Mouse (Mus musculus) forebrain, embryonic 16.5 days (tissue): ENCODE measurements around the gene Rtf2. TPM values are rescaled to one million over a fixed set of nuclear protein-coding genes. Genes with fewer than 3 reads are reported as not detected.

Source experiments
- ATAC-seq: fragments of 200-750 bp; cut with Nextera tagmentation; 2 replicates; pipeline ENCODE4 v1.8.0; 2017; ENCODE audit warnings: mild to moderate bottlenecking, moderate library complexity
- H3K27ac ChIP-seq: fragments of 300-500 bp; sonication (generic); 2 replicates; pipeline ENCODE4 v1.5.1; 2014; ENCODE audit warnings: low read length, control low read depth
- H3K27me3 ChIP-seq: fragments of 300-500 bp; sonication (generic); replicated peaks from 2 replicates; pipeline ENCODE4 v1.6.1; 2014; ENCODE audit warnings: low read length; ENCODE audit not compliant: control insufficient read depth, insufficient read depth
- H3K36me3 ChIP-seq: fragments of 300-500 bp; sonication (generic); 2 replicates; pipeline ENCODE4 v1.6.1; 2014; ENCODE audit not compliant: control insufficient read depth, insufficient read depth
- H3K4me1 ChIP-seq: fragments of 300-500 bp; sonication (generic); replicated peaks from 2 replicates; pipeline ENCODE4 v1.6.1; 2014; ENCODE audit warnings: low read length; ENCODE audit not compliant: control insufficient read depth, insufficient read depth
- H3K4me2 ChIP-seq: fragments of 300-500 bp; sonication (generic); 2 replicates; pipeline ENCODE4 v1.6.1; 2014; ENCODE audit warnings: mild to moderate bottlenecking, low read length, control low read depth
- H3K4me3 ChIP-seq: fragments of 300-500 bp; sonication (generic); replicated peaks from 2 replicates; pipeline ENCODE4 v1.5.1; 2014; ENCODE audit warnings: mild to moderate bottlenecking, low read length, control low read depth
- H3K9ac ChIP-seq: fragments of 300-500 bp; sonication (generic); replicated peaks from 2 replicates; pipeline ENCODE4 v1.6.1; 2014; ENCODE audit warnings: low read depth, low read length, control low read depth
- H3K9me3 ChIP-seq: fragments of 300-500 bp; sonication (generic); 2 replicates; pipeline ENCODE4 v1.6.1; 2016; ENCODE audit warnings: low read length; ENCODE audit not compliant: control insufficient read depth
- WGBS: fragments of 180-500 bp; shearing (Covaris S2); extraction: QIAGEN DNeasy Blood & Tissue Kit; methylation state at CpG from one replicate; pipeline ENCODE4 v1.1.7; 2014; 5-methylcytosine and 5-hydroxymethylcytosine counted together
- polyA plus RNA-seq: library from polyadenylated mRNA; unstranded; fragments of >200 nt; fragmentation: Nextera tagmentation; extraction: Ambion mirVana; gene quantifications from 2 replicates; pipeline ENCODE4 v1.2.1, GENCODE M21; 2015

Rtf2 gene
- polyA plus RNA-seq, 1 experiment from 2014 or later = 108 TPM

DNA sequence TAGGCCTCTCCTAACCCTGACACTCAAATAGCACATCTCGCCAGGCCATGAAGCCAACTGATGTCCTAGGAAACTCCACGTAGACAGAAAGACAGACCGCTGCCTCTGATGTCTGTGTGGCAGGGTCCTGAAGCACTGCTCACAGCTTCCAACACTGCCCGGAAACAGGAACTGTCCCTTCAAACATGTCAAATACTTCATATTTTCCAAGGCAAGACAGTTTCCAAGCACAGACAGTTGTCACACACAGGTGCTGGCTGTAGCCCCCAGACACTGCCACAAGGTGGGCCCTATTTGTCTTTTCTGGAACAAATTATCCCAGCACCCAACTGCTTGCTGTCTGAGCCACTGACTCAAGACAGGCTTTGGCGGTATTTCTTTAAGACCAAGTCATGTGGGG lies 22.1 kb upstream of the Rtf2 start:
- no peak for ATAC-seq
- 89% methylated on average over 5 of the region's 5 CpGs for WGBS
- Histone ChIP-seq H3K4me3 (no peak overlapping the region), H3K36me3 (no peaks in the 10 kb centered on the region), H3K4me2 (no peak overlapping the region), H3K27me3 (no peaks in the 10 kb centered on the region), H3K9me3 (no peaks in the 10 kb centered on the region), H3K27ac (no peak overlapping the region), H3K4me1 (no peaks in the 10 kb centered on the region), H3K9ac (no peak overlapping the region)

DNA sequence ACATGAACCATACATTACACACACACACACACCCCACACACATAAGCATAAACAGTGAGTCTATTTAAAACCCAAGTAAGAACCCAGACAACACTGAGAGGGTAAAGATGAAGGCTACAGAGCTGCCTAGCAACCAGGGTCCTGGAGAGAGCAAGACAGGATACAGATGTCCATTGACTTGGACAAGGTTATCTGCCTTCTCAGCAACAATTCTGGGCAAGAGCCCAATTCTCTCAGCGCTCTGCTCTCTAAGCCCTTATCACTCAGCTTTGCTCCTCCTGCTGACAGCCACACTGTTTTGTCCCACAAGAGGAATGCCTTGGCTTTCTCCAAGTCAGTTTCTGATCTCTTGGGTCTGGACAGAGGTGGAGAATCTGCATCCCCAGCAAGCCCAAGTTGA lies 9.7 kb upstream of the Rtf2 start:
- no peak overlapping the region for H3K4me3 ChIP-seq
- H3K36me3 ChIP-seq = no peaks in the 10 kb centered on the region
- WGBS = 79% methylated on average over 1 of the region's 1 CpGs
- no peak overlapping the region for H3K9ac ChIP-seq
- no peaks in the 10 kb centered on the region for H3K4me1 ChIP-seq
- H3K27me3 ChIP-seq = 0 out of 2 replicates have a peak, but pooled peaks cover 2% of the 10 kb centered on the region
- no peak for ATAC-seq
- no peak overlapping the region for H3K4me2 ChIP-seq
- H3K27ac ChIP-seq = no peak overlapping the region
- no peaks in the 10 kb centered on the region for H3K9me3 ChIP-seq

DNA sequence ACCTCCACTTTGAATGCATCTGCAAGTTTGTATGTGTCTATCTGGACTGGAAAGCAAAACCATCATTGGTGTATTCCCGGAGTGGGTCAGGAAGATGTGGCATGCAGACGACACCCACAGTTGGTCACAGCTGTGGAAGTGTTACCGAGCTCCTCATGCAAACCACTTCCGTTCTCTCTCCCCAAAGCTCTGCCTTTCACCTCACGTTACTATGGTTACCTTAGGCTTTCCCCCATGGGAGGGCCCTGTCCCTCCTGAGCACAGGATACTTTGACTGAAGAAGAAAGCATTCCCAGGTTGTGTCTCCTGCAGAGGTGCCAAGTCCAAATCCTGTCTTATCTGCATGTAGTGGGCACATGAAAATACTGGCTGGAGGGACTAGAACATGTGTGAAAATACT lies 6.6 kb upstream of the Rtf2 start:
- Histone ChIP-seq H3K9ac (no peak overlapping the region), H3K4me2 (no peak overlapping the region), H3K4me1 (no peaks in the 10 kb centered on the region), H3K27me3 (no peaks in the 10 kb centered on the region), H3K27ac (no peak overlapping the region), H3K9me3 (no peaks in the 10 kb centered on the region), H3K36me3 (no peaks in the 10 kb centered on the region), H3K4me3 (no peak overlapping the region)
- ATAC-seq = no peak
- WGBS = 57% methylated on average over 5 of the region's 5 CpGs

DNA sequence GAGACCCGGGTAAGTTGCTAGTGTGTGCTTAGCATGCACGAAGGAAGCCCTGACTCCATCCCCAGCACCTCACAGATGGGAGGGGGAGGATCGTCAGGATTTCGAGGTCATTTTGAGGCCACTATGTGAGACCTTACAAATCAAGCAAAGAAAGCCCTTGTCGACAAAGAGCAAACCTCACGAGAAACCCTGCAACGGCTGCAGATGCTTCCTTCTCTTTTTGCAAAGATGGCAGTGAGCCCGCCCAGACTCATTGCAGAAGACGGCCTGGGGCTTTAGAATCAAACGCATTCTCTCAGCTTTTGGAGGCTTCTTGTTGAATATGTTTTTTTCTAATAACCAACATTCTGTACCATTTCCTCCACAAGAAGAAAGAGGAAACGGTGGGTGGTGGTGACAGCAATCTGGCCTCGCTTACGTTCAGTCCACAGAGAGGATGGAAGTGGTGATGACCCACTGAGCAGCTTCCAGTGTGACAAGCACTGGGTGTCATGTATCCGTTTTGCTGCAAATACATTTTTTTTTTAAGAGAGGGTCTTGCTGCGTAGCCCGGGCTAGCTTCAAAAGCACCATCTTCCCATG lies 2.9 kb upstream of the Rtf2 start:
- no peak for ATAC-seq
- Histone ChIP-seq H3K36me3 (no peaks in the 10 kb centered on the region), H3K27me3 (no peaks in the 10 kb centered on the region), H3K4me2 (no peak overlapping the region), H3K27ac (no peak overlapping the region), H3K4me1 (peaks cover 21% of the 10 kb centered on the region), H3K9me3 (no peaks in the 10 kb centered on the region), H3K4me3 (no peak overlapping the region), H3K9ac (no peak overlapping the region)
- WGBS = 73% methylated on average over 16 of the region's 16 CpGs

DNA sequence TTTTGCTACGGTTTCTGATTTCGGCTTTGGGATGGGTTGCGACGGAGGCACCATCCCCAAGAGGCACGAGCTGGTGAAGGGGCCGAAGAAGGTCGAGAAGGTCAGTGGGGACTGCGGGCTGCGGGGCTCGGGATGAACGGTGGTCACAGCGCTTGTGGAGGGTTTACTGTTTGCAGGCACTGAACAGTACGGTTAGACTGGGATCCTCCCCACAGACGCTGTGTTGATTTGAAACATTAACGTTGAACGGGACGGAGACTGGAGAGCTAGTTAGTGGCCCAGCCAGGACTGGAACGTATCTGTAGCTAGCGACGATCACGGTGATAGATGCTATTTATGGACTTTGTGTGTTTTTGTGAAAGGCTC lies 267 bp downstream of the Rtf2 start:
- peak overlapping the region; percentile 61 for H3K9ac ChIP-seq
- ATAC-seq = peak; percentile 70
- H3K9me3 ChIP-seq = no peaks in the 10 kb centered on the region
- H3K4me2 ChIP-seq = peak overlapping the region; percentile 71
- 0 out of 2 replicates have a peak, but pooled peaks cover 1% of the 10 kb centered on the region for H3K36me3 ChIP-seq
- peak overlapping the region; percentile 64 for H3K4me3 ChIP-seq
- H3K27me3 ChIP-seq = no peaks in the 10 kb centered on the region
- H3K27ac ChIP-seq = peak overlapping the region; percentile 29; the same call in 1 of the 2 replicates
- H3K4me1 ChIP-seq = peaks cover 23% of the 10 kb centered on the region
- WGBS = under 1% methylated on average over 21 of the region's 21 CpGs

DNA sequence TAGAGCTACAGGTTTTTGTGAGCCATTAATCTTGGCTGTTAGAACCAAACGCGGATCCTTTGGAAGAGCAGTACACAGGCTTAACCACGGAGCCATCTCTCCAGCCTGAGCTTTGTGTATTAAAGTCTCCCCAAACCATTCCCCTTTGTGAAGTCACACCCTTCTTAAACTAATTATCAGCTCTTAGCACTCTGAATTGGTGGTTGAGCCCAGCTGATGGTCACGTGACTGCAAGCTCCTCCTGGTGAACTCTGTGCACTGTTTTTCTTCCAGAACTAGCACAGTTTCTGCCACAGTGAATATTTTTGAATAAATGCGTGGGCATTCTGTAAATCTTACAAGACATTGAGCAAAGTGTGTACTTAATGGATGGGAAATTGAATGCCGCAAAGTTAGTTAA lies 820 bp downstream of the Rtf2 start:
- Histone ChIP-seq H3K27me3 (no peaks in the 10 kb centered on the region), H3K9me3 (no peaks in the 10 kb centered on the region), H3K27ac (no peak overlapping the region), H3K9ac (peak overlapping the region; percentile 61), H3K4me2 (peak overlapping the region; percentile 71), H3K36me3 (peaks cover 5% of the 10 kb centered on the region; the same call in 1 of the 2 replicates), H3K4me3 (peak overlapping the region; percentile 64), H3K4me1 (peaks cover 23% of the 10 kb centered on the region)
- ATAC-seq = no peak
- 32% methylated on average over 6 of the region's 6 CpGs for WGBS

DNA sequence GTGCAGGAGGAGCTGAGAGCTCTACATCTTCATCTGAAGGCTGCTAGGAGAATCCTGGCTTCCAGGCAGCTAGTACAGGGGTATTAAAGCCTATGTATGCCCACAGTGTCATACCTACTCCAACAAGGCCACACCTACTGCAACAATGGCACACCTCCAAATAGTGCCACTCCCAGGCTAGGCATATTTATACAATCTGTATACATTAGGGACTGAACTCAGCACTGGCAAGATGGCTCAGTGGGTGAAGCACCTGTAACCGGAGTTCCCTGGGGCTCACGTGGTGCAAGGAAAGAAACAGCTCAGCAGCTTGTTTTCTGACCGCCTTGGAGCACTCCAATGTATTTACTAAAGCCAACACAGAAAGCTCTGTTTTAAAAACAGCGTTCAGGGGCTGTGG lies 5.3 kb downstream of the Rtf2 start:
- peaks cover 23% of the 10 kb centered on the region for H3K36me3 ChIP-seq
- no peak overlapping the region for H3K27ac ChIP-seq
- 93% methylated on average over 4 of the region's 4 CpGs for WGBS
- peaks cover 15% of the 10 kb centered on the region for H3K4me1 ChIP-seq
- no peak for ATAC-seq
- no peaks in the 10 kb centered on the region for H3K9me3 ChIP-seq
- no peaks in the 10 kb centered on the region for H3K27me3 ChIP-seq
- H3K4me3 ChIP-seq = no peak overlapping the region
- H3K4me2 ChIP-seq = no peak overlapping the region
- H3K9ac ChIP-seq = no peak overlapping the region

DNA sequence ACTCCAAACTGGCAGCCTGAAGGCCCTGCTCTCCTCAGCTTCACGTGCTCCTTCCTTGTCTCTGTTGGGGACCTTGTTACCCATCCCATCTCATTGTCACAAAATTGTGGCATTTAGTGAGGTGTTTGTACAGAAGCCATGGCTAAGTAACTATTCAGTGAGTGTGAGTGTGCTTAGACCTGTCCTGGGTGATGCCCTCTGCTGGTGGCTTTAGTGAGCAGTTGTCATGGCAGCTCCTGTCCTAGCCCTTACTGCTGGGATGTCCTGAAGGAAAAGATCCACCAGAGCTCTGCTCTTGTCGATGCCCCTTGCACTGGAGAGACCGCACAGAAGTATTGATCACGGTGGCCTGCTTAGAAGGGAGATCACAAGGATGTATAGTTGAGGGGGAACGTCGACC lies 7.0 kb downstream of the Rtf2 start:
- WGBS = 92% methylated on average over 6 of the region's 6 CpGs
- Histone ChIP-seq H3K4me3 (no peak overlapping the region), H3K27me3 (no peaks in the 10 kb centered on the region), H3K4me1 (0 out of 2 replicates have a peak, but pooled peaks cover 2% of the 10 kb centered on the region), H3K36me3 (peaks cover 34% of the 10 kb centered on the region), H3K9ac (no peak overlapping the region), H3K9me3 (no peaks in the 10 kb centered on the region), H3K4me2 (no peak overlapping the region), H3K27ac (no peak overlapping the region)
- no peak for ATAC-seq

DNA sequence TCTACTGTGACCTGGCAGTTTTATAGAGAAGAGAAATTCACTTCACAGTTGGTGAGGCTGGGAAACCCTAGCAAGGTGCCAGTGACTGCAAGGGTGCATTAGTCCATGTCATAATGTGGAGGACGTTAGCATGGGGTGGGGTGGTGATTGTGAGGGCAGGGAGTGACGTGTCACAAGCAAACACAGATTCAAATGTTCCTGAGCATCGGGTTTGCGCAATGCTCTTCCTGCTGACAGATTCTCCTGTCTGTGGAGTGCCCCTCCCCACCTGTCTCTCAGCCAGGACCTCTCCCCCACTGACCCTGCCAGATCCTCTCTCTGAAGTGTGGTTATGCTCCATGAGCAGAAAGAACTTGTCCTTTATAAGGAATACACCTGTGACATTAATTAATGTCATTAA lies 8.0 kb downstream of the Rtf2 start:
- H3K36me3 ChIP-seq = peaks cover 34% of the 10 kb centered on the region
- no peak overlapping the region for H3K4me2 ChIP-seq
- WGBS = 91% methylated on average over 4 of the region's 4 CpGs
- no peaks in the 10 kb centered on the region for H3K27me3 ChIP-seq
- no peaks in the 10 kb centered on the region for H3K4me1 ChIP-seq
- H3K9ac ChIP-seq = no peak overlapping the region
- no peak for ATAC-seq
- H3K9me3 ChIP-seq = no peaks in the 10 kb centered on the region
- no peak overlapping the region for H3K27ac ChIP-seq
- H3K4me3 ChIP-seq = no peak overlapping the region

DNA sequence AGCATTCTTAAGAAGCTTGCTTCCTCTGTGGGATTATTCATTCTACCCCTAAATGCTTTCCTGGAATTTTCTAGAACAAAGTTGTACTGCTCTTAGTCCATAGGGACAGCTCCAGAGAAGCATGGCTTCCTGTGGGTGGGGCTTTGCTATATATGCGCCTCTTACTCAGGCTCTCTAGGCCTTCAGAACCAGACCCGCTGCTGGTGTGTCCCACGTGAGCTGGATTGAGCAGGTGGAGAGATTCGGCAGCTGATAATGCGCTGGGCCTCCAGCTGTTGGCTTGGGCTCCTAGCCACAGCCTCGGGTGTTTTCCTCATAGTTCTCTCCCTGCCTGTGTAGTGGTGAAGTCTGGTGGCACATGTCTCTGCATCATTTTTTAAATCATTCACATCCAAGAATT lies 10.3 kb downstream of the Rtf2 start:
- Histone ChIP-seq H3K4me1 (no peaks in the 10 kb centered on the region), H3K9me3 (no peaks in the 10 kb centered on the region), H3K27me3 (no peaks in the 10 kb centered on the region), H3K9ac (no peak overlapping the region), H3K27ac (no peak overlapping the region), H3K4me2 (no peak overlapping the region), H3K36me3 (peaks cover 36% of the 10 kb centered on the region), H3K4me3 (no peak overlapping the region)
- no peak for ATAC-seq
- WGBS = 92% methylated on average over 6 of the region's 6 CpGs
